ENCODE assay signal across 10 mouse cellular contexts in genomic region chr6:6860411-6861085, GRCm38 (mm10). TPM values are rescaled to one million over a fixed set of nuclear protein-coding genes. Genes with fewer than 3 reads are reported as not detected.
DNase-seq lines count a peak whose midpoint lies in the region; ATAC-seq and TF ChIP-seq lines count a peak whose summit lies in the region.
"Had no signal": no experiment of that assay in that cellular context is flagged by ENCODE, and none has a peak within 500 bp of the region (broad histone marks: within the 10 kb centered on the region; RNA-seq: fewer than 3 reads in every experiment).

No protein-coding gene starts in this region.

- H3K36me3 ChIP-seq in lung, postnatal 0 days (ENCODE audit: insufficient read depth, low read length): no peaks in the 10 kb centered on the region
- H3K36me3 ChIP-seq in embryonic facial prominence, embryonic 12.5 days: no peaks in the 10 kb centered on the region
- no peaks in the 10 kb centered on the region for H3K36me3 ChIP-seq in hindbrain, embryonic 15.5 days
- H3K36me3 ChIP-seq in neural tube, embryonic 11.5 days (ENCODE audit: control insufficient read depth, insufficient read depth, low read length): no peaks in the 10 kb centered on the region
- H3K36me3 ChIP-seq: liver, embryonic 15.5 days had no signal

- H3K4me2 ChIP-seq in lung, postnatal 0 days (replicated peaks; ENCODE audit: low read depth, low read length): peak overlapping the region; percentile 27; the same call in 1 of the 2 replicates
- peak overlapping the region; percentile 43 for H3K4me2 ChIP-seq in embryonic facial prominence, embryonic 12.5 days (replicated peaks)
- peak overlapping the region; percentile 1; the same call in 1 of the 2 replicates for H3K4me2 ChIP-seq in hindbrain, embryonic 15.5 days
- H3K4me2 ChIP-seq in neural tube, embryonic 11.5 days (ENCODE audit: low read depth): no peak overlapping the region
- H3K4me2 ChIP-seq: liver, embryonic 15.5 days had no signal

- H3K4me3 ChIP-seq in lung, postnatal 0 days (ENCODE audit: low read depth, low read length): peak overlapping the region; percentile 17; the same call in 1 of the 2 replicates
- peak overlapping the region; percentile 39 for H3K4me3 ChIP-seq in embryonic facial prominence, embryonic 12.5 days
- H3K4me3 ChIP-seq in hindbrain, embryonic 15.5 days: no peak overlapping the region
- H3K4me3 ChIP-seq in neural tube, embryonic 11.5 days (ENCODE audit: low read depth, low read length): no peak overlapping the region
- H3K4me3 ChIP-seq: liver, embryonic 15.5 days had no signal

- no peak for TF ChIP-seq EP300 in lung, postnatal 0 days (IDR thresholded peaks at IDR 0.05)

- TF ChIP-seq CTCF in lung, postnatal 0 days (IDR thresholded peaks at IDR 0.05): no peak

- no peaks in the 10 kb centered on the region for H3K9me3 ChIP-seq in lung, postnatal 0 days (ENCODE audit: low read length)
- no peaks in the 10 kb centered on the region for H3K9me3 ChIP-seq in embryonic facial prominence, embryonic 12.5 days
- no peaks in the 10 kb centered on the region for H3K9me3 ChIP-seq in hindbrain, embryonic 15.5 days
- no peaks in the 10 kb centered on the region for H3K9me3 ChIP-seq in neural tube, embryonic 11.5 days (ENCODE audit: control insufficient read depth, low read length)
- H3K9me3 ChIP-seq: liver, embryonic 15.5 days had no signal

- no peak for DNase-seq in lung, postnatal 0 days (ENCODE audit: low spot score)
- no peak for DNase-seq in lung, postnatal 36 days
- peak; percentile 43 for DNase-seq in neural tube, embryonic 11.5 days (ENCODE audit: low spot score)
- no peak for DNase-seq in Muller cell, postnatal 12 days (ENCODE audit: inconsistent ontology term)
- DNase-seq in yolk sac, embryonic 10.5 days (ENCODE audit: low spot score): no peak
- DNase-seq: gastrocnemius, postnatal 36 days; thymus, postnatal 4 days had no signal

- no peak overlapping the region for H3K9ac ChIP-seq in lung, postnatal 0 days (replicated peaks; ENCODE audit: low read depth)
- H3K9ac ChIP-seq in embryonic facial prominence, embryonic 12.5 days: peak overlapping the region; percentile 70
- H3K9ac ChIP-seq in hindbrain, embryonic 15.5 days: no peak overlapping the region
- no peak overlapping the region for H3K9ac ChIP-seq in neural tube, embryonic 11.5 days (ENCODE audit: low read length)
- H3K9ac ChIP-seq: liver, embryonic 15.5 days had no signal

- H3K27ac ChIP-seq in lung, postnatal 0 days (ENCODE audit: low read length): no peak overlapping the region
- peak overlapping the region; percentile 86 for H3K27ac ChIP-seq in embryonic facial prominence, embryonic 12.5 days
- H3K27ac ChIP-seq in hindbrain, embryonic 15.5 days (replicated peaks): no peak overlapping the region
- no peak overlapping the region for H3K27ac ChIP-seq in neural tube, embryonic 11.5 days (ENCODE audit: low read depth, low read length)
- H3K27ac ChIP-seq: liver, embryonic 15.5 days had no signal

- H3K4me1 ChIP-seq in lung, postnatal 0 days (ENCODE audit: insufficient read depth, low read depth, low read length): peaks cover 12% of the 10 kb centered on the region; the same call in 1 of the 2 replicates
- H3K4me1 ChIP-seq in embryonic facial prominence, embryonic 12.5 days: peaks cover 15% of the 10 kb centered on the region
- H3K4me1 ChIP-seq in hindbrain, embryonic 15.5 days (replicated peaks): peaks cover 17% of the 10 kb centered on the region
- peaks cover 19% of the 10 kb centered on the region for H3K4me1 ChIP-seq in neural tube, embryonic 11.5 days (ENCODE audit: control insufficient read depth, insufficient read depth, low read length)

- H3K27me3 ChIP-seq in lung, postnatal 0 days (replicated peaks; ENCODE audit: insufficient read depth, low read length): peaks cover 72% of the 10 kb centered on the region
- peaks cover 63% of the 10 kb centered on the region for H3K27me3 ChIP-seq in embryonic facial prominence, embryonic 12.5 days
- peaks cover 77% of the 10 kb centered on the region for H3K27me3 ChIP-seq in hindbrain, embryonic 15.5 days
- peaks cover 96% of the 10 kb centered on the region for H3K27me3 ChIP-seq in neural tube, embryonic 11.5 days (ENCODE audit: control insufficient read depth, insufficient read depth, low read length)

- ATAC-seq in lung, postnatal 0 days: no peak
- no peak for ATAC-seq in embryonic facial prominence, embryonic 12.5 days (ENCODE audit: insufficient number of reproducible peaks, insufficient read depth, low FRiP score, low TSS enrichment)
- ATAC-seq in hindbrain, embryonic 15.5 days (ENCODE audit: low FRiP score, low read depth): no peak
- ATAC-seq in neural tube, embryonic 11.5 days (ENCODE audit: insufficient read depth, low FRiP score, low TSS enrichment): no peak

- WGBS in lung, postnatal 0 days: under 1% methylated on average over 33 of the region's 33 CpGs
- under 1% methylated on average over 33 of the region's 33 CpGs for WGBS in embryonic facial prominence, embryonic 12.5 days
- WGBS in hindbrain, embryonic 15.5 days: under 1% methylated on average over 33 of the region's 33 CpGs
- under 1% methylated on average over 33 of the region's 33 CpGs for WGBS in neural tube, embryonic 11.5 days

RNA-seq across cellular contexts. Expression of gene Dlx6, which starts 2.6 kb away (rescaled TPM):
- polyA plus RNA-seq in lung, postnatal 0 days (2015; fragmentation: Nextera tagmentation; extraction: Ambion mirVana): not detected in 2 replicates
- polyA plus RNA-seq in embryonic facial prominence, embryonic 12.5 days (2016; fragmentation: Nextera tagmentation; extraction: Ambion mirVana): 8.0 and 13.5 TPM in 2 replicates
- polyA plus RNA-seq in hindbrain, embryonic 15.5 days (2015; fragmentation: Nextera tagmentation; extraction: Ambion mirVana): 0.64 TPM in 1 of 2 replicates, not detected in the other
- not detected in 2 replicates for polyA plus RNA-seq in neural tube, embryonic 11.5 days (2014; fragmentation: Nextera tagmentation; extraction: Ambion mirVana)
- polyA plus RNA-seq: liver, embryonic 15.5 days had no signal

RNA-seq across cellular contexts. Expression of gene Dlx5, which starts 21.3 kb away (rescaled TPM):
- polyA plus RNA-seq in lung, postnatal 0 days (2015; fragmentation: Nextera tagmentation; extraction: Ambion mirVana): not detected in 2 replicates
- 70.1 and 103 TPM in 2 replicates for polyA plus RNA-seq in embryonic facial prominence, embryonic 12.5 days (2016; fragmentation: Nextera tagmentation; extraction: Ambion mirVana)
- polyA plus RNA-seq in hindbrain, embryonic 15.5 days (2015; fragmentation: Nextera tagmentation; extraction: Ambion mirVana): 0.41 and 2.0 TPM in 2 replicates
- polyA plus RNA-seq in neural tube, embryonic 11.5 days (2014; fragmentation: Nextera tagmentation; extraction: Ambion mirVana): 0.74 and 0.97 TPM in 2 replicates
- polyA plus RNA-seq: liver, embryonic 15.5 days had no signal

Comparison
In these comparisons a context has a peak if more than half of its experiments do, and no peak if none do; other contexts are left out.
1. H3K4me3 ChIP-seq: peak in lung, postnatal 0 days (single experiment) and embryonic facial prominence, embryonic 12.5 days (single experiment); none in hindbrain, embryonic 15.5 days (single experiment) and neural tube, embryonic 11.5 days (single experiment).
2. RNA of gene Dlx5, which starts 21.3 kb away (polyA plus RNA-seq): 70.1 to 103 TPM in embryonic facial prominence, embryonic 12.5 days; 0.41 to 2.0 TPM in hindbrain, embryonic 15.5 days, 0.74 to 0.97 TPM in neural tube, embryonic 11.5 days and not detected in lung, postnatal 0 days; every median in the first group is over 10 times any median in the second.